Mouse (Mus musculus): ENCODE measurements around the gene Trpc1.

GRCm38 (mm10) chr9:95747298-95747697, 2.9 kb downstream of the Trpc1 start:
- TF ChIP-seq CTCF (IDR thresholded peaks at IDR 0.05; ENCODE audit: low read depth) (no peak), EP300 (IDR thresholded peaks at IDR 0.05; ENCODE audit: low read depth) (no peak)
